Mouse (Mus musculus) thymus, adult 2 months (tissue): ENCODE data around the gene Ky. TPM values are rescaled to one million over a fixed set of nuclear protein-coding genes. Genes with fewer than 3 reads are reported as not detected.

Experiments
- DNase-seq: peaks from one replicate; pipeline ENCODE4 v3.0.0; 2021
- H3K27ac ChIP-seq: fragments of 200-500 bp; 2 replicates; pipeline ENCODE4 v1.5.1; 2012; ENCODE audit warnings: low read length, control low read depth; ENCODE audit not compliant: control insufficient read depth, insufficient read depth
- H3K27me3 ChIP-seq: fragments of 200-500 bp; 2 replicates; pipeline ENCODE4 v1.6.1; 2012; ENCODE audit warnings: mild to moderate bottlenecking, low read length, moderate library complexity, mixed read lengths; ENCODE audit not compliant: control insufficient read depth, insufficient read depth
- H3K36me3 ChIP-seq: fragments of 200-500 bp; 2 replicates; pipeline ENCODE4 v1.6.1; 2012; ENCODE audit warnings: mild to moderate bottlenecking, low read length, moderate library complexity; ENCODE audit not compliant: control insufficient read depth, insufficient read depth
- H3K4me1 ChIP-seq: fragments of 200-500 bp; replicated peaks from 2 replicates; pipeline ENCODE4 v1.6.1; 2012; ENCODE audit warnings: low read length; ENCODE audit not compliant: control insufficient read depth, insufficient read depth
- H3K4me3 ChIP-seq: fragments of 200-500 bp; 2 replicates; pipeline ENCODE4 v1.5.1; 2012; ENCODE audit warnings: mild to moderate bottlenecking, low read length, control low read depth, moderate library complexity; ENCODE audit not compliant: control insufficient read depth, insufficient read depth
- CTCF ChIP-seq: fragments of 200-500 bp; IDR thresholded peaks from 2 replicates; pipeline ENCODE4 v1.5.1; 2012; ENCODE audit warnings: mild to moderate bottlenecking, control low read depth, low read length, moderate library complexity, borderline replicate concordance; ENCODE audit not compliant: control insufficient read depth, poor library complexity, insufficient read depth; ENCODE audit errors: extremely low read depth
- POLR2A ChIP-seq: fragments of 200-500 bp; IDR thresholded peaks from 2 replicates; pipeline ENCODE4 v1.6.1; 2012; ENCODE audit warnings: mild to moderate bottlenecking, low read length, control low read depth, moderate library complexity; ENCODE audit not compliant: control insufficient read depth, poor library complexity, insufficient read depth; ENCODE audit errors: extremely low read depth
- WGBS: fragments of 180-500 bp; shearing (Covaris S2); methylation state at CpG from one replicate; pipeline ENCODE4 v1.1.7; 2018; 5-methylcytosine and 5-hydroxymethylcytosine counted together
- polyA plus RNA-seq: library from polyadenylated mRNA; depleted of rRNA; stranded (reverse); fragments of >200 nt; gene quantifications from 2 replicates; pipeline ENCODE4 v1.2.3, GENCODE M21; 2012

Gene Ky
- polyA plus RNA-seq, 1 experiment, result 0.89 TPM

GRCm38 (mm10) chr9:102478451-102478835 lies 27.1 kb upstream of the Ky start:
- Histone ChIP-seq H3K36me3 (no peaks in the 10 kb centered on the region), H3K4me1 (no peaks in the 10 kb centered on the region), H3K27ac (no peak overlapping the region), H3K4me3 (no peak overlapping the region), H3K27me3 (no peaks in the 10 kb centered on the region)
- no peak for TF ChIP-seq POLR2A
- no peak for TF ChIP-seq CTCF
- 88% methylated on average over 3 of the region's 3 CpGs for WGBS
- no peak for DNase-seq

GRCm38 (mm10) chr9:102479022-102479421 lies 26.5 kb upstream of the Ky start:
- peak; percentile 53 for DNase-seq
- Histone ChIP-seq H3K4me1 (no peaks in the 10 kb centered on the region), H3K4me3 (no peak overlapping the region), H3K27me3 (no peaks in the 10 kb centered on the region), H3K27ac (no peak overlapping the region), H3K36me3 (no peaks in the 10 kb centered on the region)
- no peak for TF ChIP-seq POLR2A
- peak; percentile 74; the same call in 1 of the 2 replicates for TF ChIP-seq CTCF
- 28% methylated on average over 9 of the region's 9 CpGs for WGBS

GRCm38 (mm10) chr9:102492031-102492795 lies 13.3 kb upstream of the Ky start:
- WGBS, result 39% methylated on average over 12 of the region's 12 CpGs
- Histone ChIP-seq H3K36me3 (no peaks in the 10 kb centered on the region), H3K27ac (no peak overlapping the region), H3K27me3 (no peaks in the 10 kb centered on the region), H3K4me1 (no peaks in the 10 kb centered on the region), H3K4me3 (no peak overlapping the region)
- peak; percentile 33 for DNase-seq
- TF ChIP-seq POLR2A (no peak), CTCF (peak; percentile 59; the same call in 1 of the 2 replicates)

GRCm38 (mm10) chr9:102493044-102493443 lies 12.5 kb upstream of the Ky start:
- Histone ChIP-seq H3K4me1 (no peaks in the 10 kb centered on the region; the same call in 1 of the 2 replicates), H3K27ac (no peak overlapping the region), H3K27me3 (no peaks in the 10 kb centered on the region), H3K4me3 (no peak overlapping the region), H3K36me3 (no peaks in the 10 kb centered on the region)
- TF ChIP-seq POLR2A, result no peak
- no peak for DNase-seq
- WGBS, result 46% methylated on average over 4 of the region's 4 CpGs

GRCm38 (mm10) chr9:102493916-102494315 lies 11.6 kb upstream of the Ky start:
- no peak for DNase-seq
- WGBS, result 93% methylated on average over 2 of the region's 2 CpGs

GRCm38 (mm10) chr9:102494454-102494853 lies 11.1 kb upstream of the Ky start:
- Histone ChIP-seq H3K4me3 (no peak overlapping the region), H3K27me3 (no peaks in the 10 kb centered on the region), H3K27ac (no peak overlapping the region), H3K36me3 (no peaks in the 10 kb centered on the region), H3K4me1 (no peaks in the 10 kb centered on the region; the same call in 1 of the 2 replicates)
- TF ChIP-seq CTCF, result no peak
- no peak for TF ChIP-seq POLR2A
- no peak for DNase-seq
- 77% methylated on average over 9 of the region's 9 CpGs for whole genome bisulfite sequencing

More at GRCm38 (mm10) chr9:102493916-102494315, 11.6 kb upstream of the Ky start:
- H3K4me1 ChIP-seq, result no peaks in the 10 kb centered on the region; the same call in 1 of the 2 replicates
- no peaks in the 10 kb centered on the region for H3K36me3 ChIP-seq
- H3K27me3 ChIP-seq, result no peaks in the 10 kb centered on the region
- H3K4me3 ChIP-seq, result no peak overlapping the region
- H3K27ac ChIP-seq, result no peak overlapping the region
- TF ChIP-seq CTCF (no peak), POLR2A (no peak)
